Mouse (Mus musculus): ENCODE results near the gene Cxcr2.

Cxcr2 gene

DNA sequence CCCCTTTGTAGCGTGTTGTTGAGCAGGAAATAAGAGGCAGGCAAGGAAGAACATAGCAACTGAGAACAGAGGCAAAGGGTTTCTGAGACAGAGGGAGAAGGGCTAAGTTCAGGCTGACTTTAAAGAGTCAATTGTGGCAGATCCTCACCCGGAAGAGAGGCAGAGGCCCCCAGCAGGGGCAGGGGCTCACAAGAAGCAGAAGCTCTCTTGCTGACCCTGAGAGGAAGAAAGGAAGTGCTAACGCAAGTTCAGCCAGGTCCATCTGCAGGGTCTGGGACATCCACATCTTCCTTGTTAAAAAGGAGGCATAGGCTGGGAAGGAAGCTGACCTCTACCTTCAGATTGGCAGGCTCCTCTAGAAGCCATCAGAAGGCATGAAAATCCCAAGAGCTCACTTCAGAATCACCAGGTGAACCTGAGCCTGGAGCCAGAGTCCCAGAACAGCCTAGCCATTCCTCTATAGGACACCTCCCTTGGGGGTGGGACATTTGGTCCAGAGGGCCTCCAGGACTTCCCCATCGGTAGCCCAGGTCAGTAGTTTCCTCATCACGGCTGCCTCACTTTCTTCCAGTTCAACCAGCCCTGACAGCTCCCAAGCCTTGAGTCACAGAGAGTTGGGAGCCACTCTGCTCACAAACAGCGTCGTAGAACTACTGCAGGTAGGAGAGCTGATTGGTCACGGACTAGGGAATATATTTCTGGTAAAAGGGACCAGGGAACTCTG, at the start of gene Cxcr2:
Cxcr2 (plus strand) TSS at position 529 of the 724 bp plus-strand sequence.
- DNase-seq (ENCODE audit: low spot score) = no peak

DNA sequence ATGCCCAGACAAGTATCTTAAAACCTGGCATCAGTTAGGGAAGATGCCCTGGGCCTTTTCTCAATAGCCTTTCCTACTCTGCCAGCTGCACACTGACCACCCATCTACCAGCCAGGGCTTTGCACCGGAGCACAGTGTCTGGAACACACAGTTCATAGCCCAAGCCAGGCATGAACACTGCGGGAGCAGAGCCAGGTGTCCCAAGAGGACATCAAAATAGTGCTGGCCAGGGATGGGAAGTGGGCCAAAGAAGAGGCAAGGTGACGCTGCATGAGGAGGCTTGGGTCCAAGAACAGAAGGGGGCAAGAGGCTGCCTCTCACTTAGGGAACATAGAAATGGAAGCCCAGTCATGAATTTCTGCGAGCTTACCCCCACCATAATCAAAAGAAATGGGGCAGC, 48.1 kb upstream of the Cxcr2 start:
- DNase-seq (ENCODE audit: low spot score) = peak; percentile 32

DNA sequence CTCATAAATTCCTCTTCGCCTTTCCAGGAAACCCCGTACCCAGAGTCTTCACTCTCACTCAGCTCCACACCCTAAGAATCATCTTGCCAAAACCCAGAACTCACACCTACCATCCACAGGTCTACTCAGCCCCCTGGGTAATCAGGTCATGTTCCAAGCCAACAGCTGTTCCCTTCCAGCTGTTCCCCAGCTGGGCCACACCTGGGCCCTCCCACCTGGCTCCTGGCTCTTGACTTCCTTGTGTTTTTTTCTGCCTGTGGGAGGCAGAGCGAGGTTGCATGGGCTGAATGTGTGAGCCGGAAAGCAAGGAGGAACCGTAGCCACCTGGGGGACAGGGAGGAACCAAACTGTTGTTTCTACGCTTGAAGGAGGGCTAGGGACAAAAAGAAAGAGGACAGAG, 47.6 kb upstream of the Cxcr2 start:
- no peak for DNase-seq (ENCODE audit: low spot score)

DNA sequence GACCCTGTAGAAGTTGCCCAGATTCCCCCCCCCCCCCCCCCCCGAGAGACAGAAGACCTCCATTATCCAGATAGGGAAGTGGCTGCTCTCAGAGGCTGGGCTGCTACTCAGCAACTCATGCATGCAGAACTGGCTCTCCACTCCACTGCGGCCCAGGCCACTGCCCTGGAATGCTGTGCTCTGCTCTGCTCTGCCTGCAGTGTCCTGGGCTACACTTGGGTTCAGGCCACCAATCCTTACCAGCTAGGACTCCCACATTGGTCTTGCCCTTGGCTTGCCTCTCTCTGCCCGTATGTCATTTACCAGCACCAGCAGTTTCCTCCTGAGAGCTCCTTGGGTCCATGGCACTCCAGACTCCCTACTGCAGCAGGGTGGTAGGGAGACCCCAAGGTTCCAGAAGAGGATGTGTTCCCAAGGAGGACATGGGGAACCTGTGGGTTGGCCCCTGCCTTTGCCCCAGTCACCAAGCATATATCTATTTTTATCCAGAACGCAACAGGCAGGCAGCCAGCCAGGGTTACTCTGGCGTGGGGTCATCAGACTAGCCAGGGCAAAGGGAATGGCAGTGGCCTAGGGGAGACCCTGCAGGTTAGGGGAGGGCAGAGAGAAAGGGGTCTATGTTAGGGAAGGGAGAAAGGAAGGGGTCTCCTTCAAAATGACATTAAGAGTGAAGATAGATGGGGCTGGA, 45.7 kb upstream of the Cxcr2 start:
- DNase-seq (ENCODE audit: low spot score) = no peak

DNA sequence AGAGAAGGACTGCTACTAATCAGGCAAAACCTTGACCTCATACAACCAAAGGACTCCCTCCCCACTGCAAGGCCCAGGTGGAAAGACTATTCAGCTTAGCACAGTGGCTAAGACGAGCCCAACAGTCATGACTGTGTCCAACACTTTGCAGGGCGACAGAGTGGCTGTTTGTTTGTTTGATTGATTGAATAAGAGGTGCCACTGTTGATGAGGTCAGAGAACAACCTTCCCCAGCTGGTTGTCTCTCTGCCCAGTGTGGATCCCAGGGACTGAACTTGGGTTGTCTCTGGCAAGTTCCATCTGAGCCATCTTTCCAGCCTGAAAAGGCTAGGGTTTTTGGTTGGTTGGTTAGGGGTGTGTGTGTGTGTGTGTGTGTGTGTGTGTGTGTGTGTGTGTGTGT, 44.1 kb upstream of the Cxcr2 start:
- no peak for DNase-seq (ENCODE audit: low spot score)

DNA sequence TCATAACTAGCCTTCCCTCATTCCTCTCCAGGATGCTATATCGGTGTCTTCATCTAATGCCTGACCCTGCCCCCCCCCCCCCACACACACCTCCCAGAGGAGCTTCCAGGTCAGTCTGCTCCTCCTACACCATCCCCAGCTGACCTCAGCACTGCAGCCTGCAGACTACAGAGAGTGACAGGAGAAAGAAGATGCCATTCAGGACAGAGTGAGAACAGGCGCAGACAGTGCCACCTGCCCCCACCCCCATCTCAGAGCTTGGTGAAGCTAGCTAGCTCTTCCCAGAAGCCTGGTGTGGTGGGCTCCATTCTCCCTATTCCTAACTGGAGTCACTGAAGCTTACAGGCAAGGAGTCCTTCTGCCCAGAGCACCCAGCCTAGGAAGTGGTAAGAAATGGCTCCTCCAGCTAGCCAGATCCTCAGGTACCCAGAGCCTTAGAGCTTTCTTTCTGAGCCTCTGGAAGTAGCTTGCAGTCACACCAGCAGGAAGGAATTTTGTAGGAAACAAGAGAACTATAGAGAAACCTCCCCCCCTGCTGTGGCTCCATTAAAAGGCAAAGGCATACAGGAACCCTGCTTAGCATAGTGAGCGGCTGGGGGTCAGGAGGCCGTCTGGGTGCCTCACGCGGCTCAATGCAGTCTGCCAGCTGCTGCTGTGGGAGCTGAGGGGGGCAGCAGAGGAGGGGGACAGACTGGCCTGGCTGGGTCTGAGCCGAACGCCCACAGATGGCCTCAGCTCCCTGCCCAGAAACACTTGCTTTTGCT, 42.7 kb upstream of the Cxcr2 start:
- peak; percentile 39 for DNase-seq (ENCODE audit: low spot score)

DNA sequence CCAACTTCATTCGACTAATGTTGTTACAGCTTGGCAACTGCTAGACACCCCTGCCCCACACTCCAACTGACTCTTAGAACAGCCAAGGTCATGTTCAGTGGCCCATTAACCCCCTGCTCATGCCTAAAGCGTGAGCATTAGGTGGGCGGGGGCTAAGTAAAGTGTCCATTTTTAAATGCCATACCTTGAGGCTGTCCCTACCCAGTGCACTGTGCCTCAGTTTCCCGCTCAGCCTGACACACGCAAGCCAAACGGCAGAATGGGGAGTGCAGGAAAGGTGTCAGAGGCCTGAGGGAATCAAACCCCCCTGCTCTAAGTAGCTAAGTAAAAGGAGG, 42.1 kb upstream of the Cxcr2 start:
- DNase-seq (ENCODE audit: low spot score) = no peak

DNA sequence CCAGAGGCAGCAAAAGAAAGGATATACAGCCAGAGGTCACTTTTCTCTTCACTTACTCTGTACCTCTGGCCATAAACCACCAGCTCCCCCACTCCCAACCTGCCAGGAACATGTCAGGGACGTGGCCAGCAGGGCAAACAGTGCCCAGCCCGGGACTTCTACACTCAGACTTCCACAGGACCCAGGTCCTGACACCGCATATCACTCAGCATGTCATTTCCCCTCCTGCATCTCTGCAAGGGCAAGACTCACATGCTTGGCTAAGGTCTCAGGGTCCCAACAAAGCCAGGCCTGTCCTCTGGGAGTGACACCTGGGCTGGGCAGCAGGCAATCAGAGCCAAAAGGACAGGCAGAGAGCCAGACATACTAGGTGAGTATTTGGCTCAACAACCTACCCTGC, 40.7 kb upstream of the Cxcr2 start:
- peak; percentile 9 for DNase-seq (ENCODE audit: low spot score)

DNA sequence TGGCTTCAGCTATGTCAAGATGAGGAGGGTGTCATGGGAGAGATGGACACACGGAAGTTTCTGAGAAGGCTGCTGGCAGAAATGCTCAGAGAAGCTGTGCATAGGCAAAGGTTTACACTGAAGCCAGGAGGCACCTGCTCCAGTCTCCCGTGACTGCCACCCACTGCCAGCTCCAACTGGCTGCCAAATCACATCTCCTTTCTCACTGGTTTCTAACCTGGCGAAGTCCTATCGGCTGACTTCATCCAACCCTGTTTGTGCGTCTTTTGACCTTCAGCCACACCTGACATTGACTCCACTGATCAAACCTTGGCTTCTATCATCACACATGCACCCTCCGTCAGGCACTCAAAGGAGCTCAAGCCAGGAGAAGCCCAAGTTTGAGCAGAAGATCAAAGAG, 35.9 kb upstream of the Cxcr2 start:
- no peak for DNase-seq (ENCODE audit: low spot score)

DNA sequence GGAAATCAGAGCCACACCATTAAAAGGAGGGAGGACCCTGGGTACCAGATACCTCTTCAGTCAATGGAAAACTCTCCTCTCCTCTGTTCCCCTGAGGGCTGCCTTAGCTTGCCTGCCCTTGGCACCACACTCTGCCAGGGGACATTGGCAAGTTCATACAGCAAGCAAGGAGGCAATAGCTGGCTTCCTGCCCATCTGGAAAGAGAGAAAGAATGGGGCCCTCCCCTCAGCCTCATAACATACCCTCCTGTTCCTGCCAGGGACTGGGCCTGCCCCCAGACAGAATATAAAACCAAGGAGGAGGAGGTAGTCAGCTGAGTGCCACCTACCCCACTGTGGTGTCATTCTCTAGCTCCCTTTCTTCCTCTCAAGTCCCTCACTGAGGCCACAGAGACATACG, 34.7 kb upstream of the Cxcr2 start:
- DNase-seq (ENCODE audit: low spot score) = peak; percentile 44

DNA sequence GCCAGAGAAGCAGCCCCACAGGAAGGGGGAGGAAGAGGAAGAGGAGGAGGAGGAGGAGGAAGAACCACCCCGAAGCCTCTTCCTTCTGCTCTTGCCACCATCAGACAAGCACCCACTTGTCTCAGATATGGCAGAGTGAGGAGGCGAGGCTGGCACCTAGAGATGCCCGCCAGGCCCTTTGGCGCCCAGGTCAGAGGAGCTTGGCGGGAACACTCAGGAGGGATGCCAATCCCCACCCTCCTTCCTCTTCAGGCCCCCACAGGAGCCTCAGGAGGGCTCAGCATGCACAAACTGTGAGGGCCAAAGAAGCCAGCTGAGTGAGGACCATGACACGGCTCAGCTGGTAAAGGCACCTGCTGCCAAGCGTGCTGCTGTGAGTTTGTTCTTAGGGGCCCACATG, 32.7 kb upstream of the Cxcr2 start:
- no peak for DNase-seq (ENCODE audit: low spot score)

DNA sequence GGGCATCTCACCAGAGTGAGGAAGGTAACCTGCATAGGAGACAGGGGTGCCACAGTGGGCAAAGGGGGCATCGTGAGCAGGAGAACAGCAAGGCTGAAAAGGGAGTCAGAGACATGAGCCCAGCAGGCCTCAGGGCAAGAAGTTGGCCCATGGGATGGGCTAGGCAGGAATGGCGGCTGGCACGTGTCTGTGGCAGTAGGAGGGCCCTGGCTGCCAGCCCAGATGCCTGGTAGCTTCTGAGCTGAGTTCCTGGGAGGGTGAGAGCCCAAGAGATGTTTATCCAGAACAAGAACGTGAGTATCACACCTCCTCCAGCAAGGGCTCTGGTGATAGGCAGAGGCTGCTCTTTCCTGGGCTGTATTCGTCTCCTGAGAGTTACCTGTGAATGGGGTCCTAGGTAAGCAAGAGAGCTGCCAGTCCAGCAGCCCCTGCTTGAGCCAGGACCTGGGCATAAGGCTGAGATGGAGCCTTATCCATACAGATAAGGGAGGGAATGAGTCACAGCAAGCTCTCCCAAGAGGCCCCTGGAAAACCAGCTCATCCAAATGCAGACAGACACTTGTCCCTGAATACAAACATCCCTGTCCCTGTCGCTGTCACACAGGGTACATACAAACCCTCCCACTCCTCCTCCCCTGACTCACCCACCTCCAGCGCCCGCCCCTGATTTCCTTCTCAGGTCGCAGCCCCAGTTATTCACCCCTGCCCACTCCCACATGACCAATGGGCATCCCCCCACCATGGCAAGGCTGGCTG, 31.8 kb upstream of the Cxcr2 start:
- DNase-seq (ENCODE audit: low spot score) = peak; percentile 77

DNA sequence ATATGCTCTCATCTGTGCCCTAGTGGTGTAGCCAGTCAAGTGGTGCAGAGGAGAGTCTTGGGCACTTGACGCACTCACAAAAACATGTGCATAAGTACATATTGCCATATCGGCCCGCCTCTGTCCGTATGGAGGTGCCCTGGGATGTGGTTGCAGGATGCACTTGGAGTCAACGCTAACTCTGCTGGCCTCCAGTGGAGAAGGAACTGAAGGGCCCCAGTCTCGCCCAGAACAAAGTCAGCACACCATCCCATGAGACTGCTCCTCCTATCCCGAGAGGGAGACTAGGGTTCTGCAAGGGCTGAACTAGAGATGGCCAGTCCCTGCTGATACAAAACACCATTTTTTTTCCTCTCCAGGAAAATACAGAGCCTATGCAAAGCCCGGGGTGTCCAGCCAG, 30.6 kb upstream of the Cxcr2 start:
- no peak for DNase-seq (ENCODE audit: low spot score)

DNA sequence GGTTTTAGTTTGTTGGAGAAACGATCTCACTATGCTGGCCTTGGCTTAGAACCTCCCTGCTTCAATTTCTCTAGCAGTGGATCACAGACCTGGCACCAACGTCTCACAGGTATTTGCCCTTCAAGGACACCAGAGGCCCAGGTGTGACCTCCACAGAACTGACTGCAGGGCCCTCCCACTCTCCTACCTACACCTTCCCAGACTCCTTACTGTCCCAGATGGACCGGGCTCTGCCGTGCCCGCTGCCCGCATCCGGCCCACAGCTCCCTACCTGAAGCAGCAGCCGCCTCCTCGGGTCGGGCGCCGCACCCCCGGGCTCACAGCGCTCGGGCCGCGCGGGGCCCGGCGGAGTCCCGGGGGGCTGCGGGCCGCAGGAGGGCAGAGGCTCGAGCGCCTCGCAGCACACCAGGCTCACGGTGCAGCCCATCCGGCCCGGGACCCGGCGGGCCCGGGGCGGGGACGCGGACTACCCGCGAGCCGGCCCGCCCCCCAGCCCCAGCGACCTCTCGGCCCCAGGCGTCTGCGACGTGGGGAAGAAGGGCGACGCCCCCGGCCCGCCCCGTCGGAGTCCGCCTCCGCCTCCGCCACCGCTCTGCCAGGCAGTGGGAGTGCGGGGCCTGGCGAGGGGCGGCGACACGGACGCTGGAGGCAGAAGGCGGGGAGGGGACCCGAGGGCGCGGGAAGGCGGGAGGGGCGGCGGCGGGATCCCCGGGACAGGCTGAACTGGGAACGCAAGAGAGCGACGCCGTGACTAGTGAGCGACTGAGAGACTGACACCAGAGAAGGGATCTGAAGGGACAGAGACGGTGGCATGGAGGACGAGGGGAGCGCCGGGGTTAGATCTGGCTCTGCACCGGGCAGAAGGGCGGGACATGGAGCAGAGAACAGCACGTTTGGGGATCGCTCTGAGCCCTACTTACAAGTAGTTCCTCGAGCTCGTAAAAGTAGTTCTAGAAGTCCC, 29.5 kb upstream of the Cxcr2 start, which contains the start of gene Tns1:
Tns1 (minus strand) TSS at position 429 of the 961 bp plus-strand sequence.
- peak; percentile 74 for DNase-seq (ENCODE audit: low spot score)

DNA sequence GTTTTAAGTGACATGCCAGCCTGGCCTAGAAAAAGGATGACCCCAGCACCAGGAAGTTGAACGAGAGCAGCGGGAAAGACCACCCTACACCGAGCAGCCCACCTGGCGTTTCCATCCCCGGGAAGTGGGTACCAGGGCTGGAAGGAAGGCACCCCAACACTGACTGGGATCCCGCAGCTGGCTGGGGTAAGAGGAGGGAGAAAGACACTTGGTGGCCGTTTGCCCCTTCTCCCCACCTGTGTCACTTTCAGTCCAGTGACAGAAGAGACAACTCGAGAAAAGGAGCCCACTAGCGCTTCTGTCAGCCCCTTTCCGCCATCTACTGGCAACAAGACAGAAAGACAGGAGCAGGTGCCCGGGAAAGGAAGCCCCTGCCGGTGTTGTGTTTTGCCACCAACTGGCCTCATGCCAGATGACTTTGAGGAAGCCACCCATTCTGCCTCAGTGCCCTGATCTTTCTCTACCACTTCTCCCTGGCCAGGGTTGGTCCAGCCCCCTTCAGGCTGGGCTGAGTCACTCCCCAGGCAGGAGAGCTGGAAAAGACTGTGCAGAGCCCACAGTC, 28.7 kb upstream of the Cxcr2 start, which contains the start of gene Rufy4:
Rufy4 (plus strand) TSS at position 551 of the 562 bp plus-strand sequence.
- DNase-seq (ENCODE audit: low spot score) = peak; percentile 65

DNA sequence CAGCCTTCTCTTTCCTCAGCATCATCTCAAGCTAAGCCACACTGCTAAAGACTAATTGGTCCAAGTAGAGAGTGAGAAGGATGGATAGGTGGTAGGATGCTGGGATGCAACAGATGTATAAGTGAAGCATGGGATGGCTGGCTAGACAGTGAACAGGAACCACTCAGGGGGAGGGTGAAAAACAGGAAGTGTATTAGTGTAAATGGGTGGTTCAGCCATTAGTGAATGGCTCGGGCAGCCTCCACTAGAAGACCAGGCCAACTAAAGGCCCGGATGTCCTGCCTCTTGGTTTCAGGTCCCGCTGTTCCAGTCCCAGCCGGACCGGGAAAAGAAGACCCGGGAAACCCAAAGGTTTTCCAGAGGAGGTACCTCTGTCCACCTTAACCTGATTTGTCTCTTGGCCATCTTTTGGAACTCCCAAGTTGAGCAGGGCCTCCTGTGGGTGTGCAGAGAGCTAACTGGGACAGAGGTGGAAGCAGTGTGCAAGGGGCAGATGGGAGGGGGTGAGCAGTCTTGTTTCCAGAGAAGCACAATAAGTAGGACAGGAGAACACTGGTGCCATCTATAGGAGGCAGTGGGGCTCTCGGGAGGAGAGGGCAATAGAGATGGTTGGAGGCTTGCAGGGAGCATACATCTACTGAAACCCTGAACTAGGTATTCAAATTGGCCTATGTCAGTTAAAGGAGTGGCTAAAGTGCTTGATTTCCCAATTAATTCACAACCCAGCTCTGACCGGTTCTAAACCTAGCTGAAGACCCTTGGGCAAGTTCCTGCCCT, 22.7 kb upstream of the Cxcr2 start:
- no peak for DNase-seq (ENCODE audit: low spot score)

DNA sequence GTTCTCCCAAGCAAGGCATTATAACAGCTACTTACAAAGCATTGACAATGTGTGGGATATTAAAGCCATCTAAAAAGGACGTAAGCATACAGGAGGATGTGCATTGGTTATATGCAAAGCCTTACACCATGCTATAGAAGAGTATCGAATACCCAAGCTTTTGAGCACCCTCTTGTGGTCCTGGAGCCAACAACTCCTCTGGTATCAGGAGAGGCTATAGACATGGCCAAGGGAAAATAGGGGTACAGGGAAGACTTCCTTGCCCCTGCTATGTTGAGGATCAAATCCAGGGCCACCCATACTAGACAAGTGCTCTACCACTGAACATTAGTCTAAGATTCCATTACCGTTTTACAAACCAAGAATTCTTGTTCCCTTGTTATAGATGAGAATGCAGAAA, 21.8 kb upstream of the Cxcr2 start:
- DNase-seq (ENCODE audit: low spot score) = no peak

DNA sequence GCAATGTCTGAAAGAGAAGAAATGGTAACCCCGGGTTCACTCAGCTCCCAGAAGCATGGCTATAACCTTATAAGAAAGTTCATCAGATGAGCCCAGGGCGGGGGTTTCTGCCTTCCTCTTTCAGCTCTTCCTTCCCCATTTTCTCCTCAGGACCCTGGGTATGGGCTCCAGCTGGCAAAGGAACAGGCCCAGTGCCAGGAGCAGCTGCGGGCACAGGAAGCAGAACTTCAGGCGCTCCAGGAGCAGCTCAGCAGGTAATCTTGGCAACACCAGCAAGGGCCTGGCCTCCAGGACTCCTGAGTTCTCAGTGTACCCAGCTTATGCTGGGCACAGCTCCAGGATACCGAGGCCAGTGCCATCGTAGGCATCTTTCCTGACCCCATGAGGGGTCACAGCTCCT, 19.8 kb upstream of the Cxcr2 start:
- DNase-seq (ENCODE audit: low spot score) = no peak

DNA sequence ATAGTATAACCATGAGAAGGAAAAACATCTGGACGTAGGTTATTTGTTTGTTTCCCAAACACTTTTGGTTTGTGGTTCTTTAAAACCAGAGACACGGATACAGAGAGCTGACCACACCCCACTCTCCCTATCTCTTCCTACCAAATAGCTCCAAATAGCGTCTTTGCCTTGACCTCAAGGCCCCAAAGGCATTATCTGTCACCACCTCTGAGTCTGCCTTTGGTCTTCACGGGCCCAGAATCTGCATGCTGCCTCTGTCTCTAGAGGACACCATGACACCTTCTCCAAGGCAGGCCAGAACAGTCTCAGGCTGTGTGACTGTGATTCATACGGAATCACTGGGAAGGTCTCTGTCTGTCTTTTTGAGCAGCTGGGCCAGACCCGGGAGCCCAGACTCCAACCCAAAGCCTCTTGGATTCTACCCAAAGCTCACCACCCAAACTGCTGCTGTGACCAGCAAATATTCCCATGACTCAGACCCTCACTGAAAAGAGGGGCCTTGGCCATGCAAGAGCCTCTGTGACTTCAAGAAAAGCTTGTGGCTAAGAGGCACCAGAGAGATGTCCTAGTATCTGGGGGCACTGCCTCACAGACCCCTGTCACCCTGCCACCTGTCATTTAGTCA, 18.4 kb upstream of the Cxcr2 start:
- DNase-seq (ENCODE audit: low spot score) = no peak

DNA sequence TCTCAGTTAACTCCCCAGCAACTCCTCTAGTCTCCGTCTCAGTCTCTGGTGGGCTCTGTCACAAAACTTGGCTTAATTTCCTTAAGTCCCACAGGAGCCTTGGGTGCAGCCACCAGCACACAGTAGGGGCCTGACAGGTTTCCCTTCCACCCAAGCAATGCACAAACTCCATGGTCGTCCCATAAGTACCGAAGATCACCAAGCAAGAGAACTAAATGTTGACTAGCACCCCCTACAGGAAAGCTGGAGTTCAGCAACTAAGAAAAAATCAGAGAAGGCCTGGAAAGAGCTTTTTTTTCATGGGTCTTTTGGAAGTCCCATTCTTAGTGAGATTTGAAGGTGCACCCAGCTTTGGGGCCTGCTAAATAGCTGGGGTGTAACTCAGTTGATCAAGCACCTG, 14.4 kb upstream of the Cxcr2 start:
- no peak for DNase-seq (ENCODE audit: low spot score)

Data from ovary, postnatal 36 days (tissue).